Mouse (Mus musculus) adrenal gland, adult 8-10 months (tissue): Measurements from ENCODE around the gene Sv2b. TPM values are rescaled to one million over a fixed set of nuclear protein-coding genes. Genes with fewer than 3 reads are reported as not detected.
"Not testable (repeated sequence)": the region's sequence is repeated elsewhere in the genome, so short reads cannot be mapped to it uniquely, and the experiment has no call there.

Experiments used
- DNase-seq: peaks from one replicate; pipeline ENCODE4 v3.0.0; 2022
- total RNA-seq, 4 experiments: library from RNA; stranded (reverse); gene quantifications; 2 replicates each; pipeline ENCODE4 v1.2.4; 2022

The Sv2b gene
- total RNA-seq = under 1 TPM; 0.29 to 0.46 (median 0.40) TPM

DNA sequence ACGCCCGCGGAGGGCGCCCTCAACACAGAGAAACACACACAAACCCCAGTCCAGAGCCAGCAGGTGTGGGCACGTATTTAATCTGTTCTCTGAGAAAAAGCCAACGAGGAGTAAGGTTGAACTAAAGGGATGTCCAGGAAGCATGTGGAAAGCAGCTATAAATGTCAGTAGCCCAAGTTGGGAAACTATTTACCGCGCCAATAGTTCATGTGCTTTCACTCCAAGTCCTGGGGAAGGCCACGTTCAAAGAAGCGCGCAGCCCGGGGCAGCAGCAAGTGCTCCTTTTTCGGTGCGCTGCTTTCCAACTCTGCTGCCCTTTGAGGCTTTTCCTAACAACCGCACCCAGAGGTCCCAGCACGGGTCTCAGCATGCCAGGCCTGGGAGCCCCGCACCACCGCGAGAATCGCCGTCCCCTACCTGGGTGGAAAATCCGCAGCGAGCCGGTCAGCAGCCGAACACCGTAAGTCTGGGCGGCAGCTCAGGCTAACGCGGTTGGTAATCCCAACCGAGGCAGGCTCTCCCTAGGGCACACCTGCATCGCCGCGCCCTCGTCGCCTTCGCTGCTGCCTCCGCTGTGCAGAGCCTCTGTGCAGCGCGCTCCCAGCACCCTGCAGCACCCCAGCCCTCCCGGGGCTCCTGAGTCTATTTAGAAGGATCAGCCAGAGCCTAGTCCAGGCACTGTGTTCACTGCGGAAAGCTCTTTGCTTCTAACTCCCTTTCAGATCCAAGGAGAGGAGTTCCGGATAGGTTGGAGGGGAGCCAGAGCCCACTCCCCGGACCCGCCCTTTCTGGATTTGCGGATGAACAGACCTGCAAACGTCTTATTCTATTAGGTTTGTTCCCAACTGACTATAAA, at the start of gene Sv2b:
Gene Sv2b, minus strand, starts transcription at position 806 of the 856 bp plus-strand sequence.
- no peak for DNase-seq

GRCm38 (mm10) chr7:75358284-75358851, 49.3 kb upstream of the Sv2b start:
- DNase-seq = no peak

DNA sequence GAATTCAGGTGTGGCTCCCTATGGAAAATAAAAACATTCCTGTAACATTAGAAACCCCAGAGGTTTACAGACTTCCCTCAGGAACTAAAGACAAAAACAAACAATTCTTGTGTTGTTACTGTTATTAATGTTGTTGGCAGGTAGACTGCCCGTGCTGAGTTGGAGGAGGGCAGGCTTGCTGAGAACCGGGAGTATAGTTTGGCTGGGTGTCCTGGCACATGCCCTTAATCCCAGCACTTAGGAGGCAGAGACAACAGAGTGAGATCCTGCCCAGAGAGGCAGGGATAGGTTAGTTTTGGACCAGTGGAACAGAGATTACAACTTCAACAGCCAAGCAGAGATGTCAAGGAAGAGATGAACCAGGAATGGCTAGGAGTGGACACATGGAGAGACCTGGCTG, 46.5 kb upstream of the Sv2b start:
- no peak for DNase-seq

DNA sequence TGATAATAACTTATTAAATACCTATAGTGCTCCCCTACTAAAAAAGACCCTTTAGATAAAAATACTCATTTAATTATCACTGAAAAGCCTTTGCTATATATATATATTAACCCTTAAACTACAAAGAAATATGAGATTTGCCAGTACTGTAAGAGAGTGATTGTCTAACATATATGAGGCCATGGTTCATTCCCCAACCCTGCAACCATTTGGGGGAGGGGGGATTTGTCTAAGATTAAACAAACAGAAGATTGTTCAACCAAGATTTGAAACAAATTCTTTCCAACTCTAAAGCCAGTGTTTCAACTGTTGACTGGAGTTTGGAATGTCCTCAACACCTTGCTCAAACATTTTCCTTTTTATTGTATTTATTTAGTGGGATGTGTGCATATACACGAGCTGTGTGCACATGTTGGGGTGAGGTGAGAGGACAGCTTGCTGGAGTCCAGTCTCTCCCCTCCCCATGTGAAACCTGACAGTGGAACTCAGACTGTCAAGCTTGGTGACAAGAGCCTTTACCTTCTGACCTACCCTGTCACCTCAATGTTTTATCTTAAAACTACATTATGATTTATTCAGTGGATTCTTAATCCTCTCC, 43.8 kb upstream of the Sv2b start:
- no peak for DNase-seq

DNA sequence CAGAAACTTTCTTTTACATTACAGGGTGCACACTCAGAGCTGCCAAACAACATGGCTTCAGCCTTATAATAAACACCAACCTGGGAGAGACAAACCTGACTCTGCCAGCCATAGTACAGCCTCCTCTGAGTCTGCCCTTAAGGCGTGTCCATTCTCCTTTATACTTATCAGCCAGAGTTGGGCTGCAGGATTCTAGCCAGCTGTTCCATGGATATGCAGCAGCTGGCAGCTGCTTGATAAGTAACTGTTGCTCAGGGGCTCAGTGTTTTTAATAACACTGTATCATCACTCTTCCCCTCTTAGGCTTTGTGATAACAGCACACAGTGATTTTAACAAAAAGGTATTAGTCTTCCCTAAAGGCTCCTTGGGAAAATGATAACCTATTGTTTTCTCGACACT, 41.1 kb upstream of the Sv2b start:
- DNase-seq = no peak

- DNase-seq = no peak
Observed at GRCm38 (mm10) chr7:75332311-75332710, 23.2 kb upstream of the Sv2b start.

- DNase-seq = no peak
Observed at GRCm38 (mm10) chr7:75329740-75330142, 20.7 kb upstream of the Sv2b start.

DNA sequence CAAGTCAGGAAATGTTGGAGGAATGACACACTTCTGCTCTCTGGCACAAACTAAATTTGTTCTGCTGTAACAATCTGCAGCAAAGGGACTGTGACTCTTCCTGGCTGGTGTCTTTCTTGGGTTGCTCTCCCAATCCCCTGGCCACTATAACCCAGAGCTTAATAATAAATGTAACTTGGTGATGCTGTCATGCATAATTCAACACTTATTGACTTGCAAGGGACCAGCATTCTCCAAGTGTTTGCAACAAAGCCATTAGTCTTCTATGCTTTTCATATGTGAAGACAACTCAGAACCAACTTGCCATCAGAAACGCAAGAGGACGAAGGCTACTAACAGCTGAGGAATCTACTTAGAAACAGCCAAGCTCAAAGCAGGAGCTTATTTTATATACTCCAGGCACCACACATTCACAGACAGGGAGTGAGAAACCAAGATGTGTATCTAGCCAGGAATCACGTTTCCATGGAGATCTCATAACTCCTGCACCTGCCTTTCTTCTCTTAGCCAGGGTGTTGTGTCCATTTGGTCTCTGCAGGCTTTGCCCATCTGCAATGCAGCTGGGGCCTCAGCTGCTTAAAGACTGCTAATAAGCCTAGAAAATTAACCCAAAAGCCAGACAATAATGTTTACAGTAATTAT, 19.8 kb upstream of the Sv2b start:
- no peak for DNase-seq

- no peak for DNase-seq
Observed at GRCm38 (mm10) chr7:75325273-75325672, 16.2 kb upstream of the Sv2b start.

GRCm38 (mm10) chr7:75322742-75323141, 13.7 kb upstream of the Sv2b start:
- DNase-seq = not testable (repeated sequence)

- DNase-seq = no peak
Observed at GRCm38 (mm10) chr7:75320009-75320408, 10.9 kb upstream of the Sv2b start.

- no peak for DNase-seq
Observed at GRCm38 (mm10) chr7:75318320-75318719, 9.3 kb upstream of the Sv2b start.

DNA sequence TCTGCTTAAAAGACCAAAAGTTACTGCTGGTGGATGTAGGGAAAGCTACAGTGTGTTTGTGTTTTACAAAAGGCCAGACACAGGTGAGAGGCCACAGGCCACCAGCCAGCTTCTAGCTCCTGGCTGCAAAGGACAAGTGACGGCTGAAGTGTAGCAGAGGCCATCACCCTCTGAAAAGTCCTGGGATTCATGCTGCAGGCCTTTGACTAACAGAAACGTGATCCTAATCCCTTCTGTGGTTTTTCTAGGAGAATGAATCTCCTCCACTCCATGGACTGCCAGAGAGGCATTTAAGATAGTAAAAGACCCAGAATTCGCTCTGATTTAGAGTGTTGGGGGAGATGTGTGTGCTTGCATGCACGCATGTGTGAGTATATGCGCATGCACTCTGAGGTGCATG, 5.8 kb upstream of the Sv2b start:
- no peak for DNase-seq

- DNase-seq = no peak
Observed at GRCm38 (mm10) chr7:75309570-75309969, 508 bp upstream of the Sv2b start.

- no peak for DNase-seq
Observed at GRCm38 (mm10) chr7:75308140-75308456, 964 bp downstream of the Sv2b start.

DNA sequence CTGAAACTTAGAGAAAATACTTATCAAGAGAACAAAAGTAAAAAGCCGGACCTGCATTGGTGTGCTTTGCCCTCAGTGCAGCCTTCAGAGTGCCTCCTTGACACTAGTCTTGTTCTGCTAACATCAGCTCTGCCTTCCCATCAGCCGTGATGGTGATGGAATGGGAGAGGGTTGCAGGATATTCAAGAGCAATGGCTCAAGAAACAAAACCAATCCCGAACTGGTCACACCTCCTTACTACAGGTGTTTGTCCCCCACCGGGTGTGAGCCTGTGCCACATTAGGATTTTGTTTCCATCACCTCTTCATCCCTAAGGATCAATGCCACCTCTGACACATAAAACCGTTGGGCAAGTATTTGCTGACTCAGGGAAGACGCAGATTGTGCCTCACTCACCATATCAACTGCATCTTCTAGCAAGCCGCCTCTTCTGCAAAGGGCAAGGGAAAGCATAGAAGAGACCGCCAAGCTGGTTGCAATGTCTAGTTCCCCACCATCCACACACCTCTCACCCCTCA, 1.4 kb downstream of the Sv2b start:
- DNase-seq = no peak

DNA sequence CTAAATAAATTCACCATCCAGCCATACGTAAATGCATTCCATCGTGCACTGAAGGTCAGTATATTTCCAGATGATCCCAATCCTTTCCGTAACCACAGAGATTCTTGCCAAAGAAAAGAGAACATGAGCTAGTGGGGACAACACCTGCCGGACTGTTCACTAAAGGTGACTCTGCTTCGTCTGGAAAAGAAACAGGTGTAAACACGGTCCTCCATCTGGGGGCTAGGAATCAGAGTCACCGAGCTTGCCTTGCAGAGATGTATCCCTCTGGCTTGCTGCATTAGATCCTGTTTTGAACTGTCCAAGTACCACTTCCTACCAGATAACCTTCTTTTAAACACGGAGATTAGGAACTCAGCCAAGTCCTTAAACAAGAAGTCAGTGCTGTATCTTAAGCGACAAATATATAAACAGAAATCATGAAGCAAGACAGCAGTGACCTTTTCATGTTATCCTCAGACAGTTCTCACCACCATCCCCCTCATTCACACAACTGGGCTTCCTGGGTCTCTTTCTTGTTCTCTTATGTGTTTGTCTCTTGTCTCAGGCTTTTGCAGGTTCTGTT, 3.1 kb downstream of the Sv2b start:
- no peak for DNase-seq

DNA sequence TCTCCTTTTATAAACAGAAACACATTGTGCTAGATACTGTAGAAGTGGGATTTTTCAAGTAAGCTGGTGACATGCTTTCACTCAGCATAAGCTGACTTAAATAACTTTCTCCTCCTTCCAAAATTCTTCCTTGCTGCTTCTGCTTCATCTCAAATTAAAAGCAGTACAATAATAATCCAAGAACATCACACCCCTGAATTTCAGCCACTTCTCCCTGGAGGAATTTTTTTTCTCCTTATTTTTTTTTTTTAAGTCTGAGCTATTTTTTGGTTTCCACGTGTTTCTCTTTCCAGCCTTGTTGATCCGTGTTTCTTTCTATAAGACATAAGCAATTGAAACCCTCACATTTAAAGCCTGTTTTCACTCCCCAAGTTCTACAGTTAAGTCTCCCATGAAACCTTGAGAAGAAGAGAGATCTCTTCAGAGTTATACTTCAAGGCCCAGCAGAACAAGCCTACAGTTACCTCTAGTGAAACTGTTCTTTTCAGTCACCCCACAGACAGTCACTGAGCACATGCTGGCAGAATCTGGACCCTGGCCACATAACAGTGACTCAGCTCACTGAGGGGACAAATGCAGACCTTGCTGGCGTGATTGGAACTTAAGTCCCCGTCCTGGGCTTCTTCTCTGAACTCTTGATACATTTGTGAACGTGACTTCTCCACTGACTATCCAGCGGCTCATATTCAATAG, 6.4 kb downstream of the Sv2b start:
- DNase-seq = peak; percentile 19

DNA sequence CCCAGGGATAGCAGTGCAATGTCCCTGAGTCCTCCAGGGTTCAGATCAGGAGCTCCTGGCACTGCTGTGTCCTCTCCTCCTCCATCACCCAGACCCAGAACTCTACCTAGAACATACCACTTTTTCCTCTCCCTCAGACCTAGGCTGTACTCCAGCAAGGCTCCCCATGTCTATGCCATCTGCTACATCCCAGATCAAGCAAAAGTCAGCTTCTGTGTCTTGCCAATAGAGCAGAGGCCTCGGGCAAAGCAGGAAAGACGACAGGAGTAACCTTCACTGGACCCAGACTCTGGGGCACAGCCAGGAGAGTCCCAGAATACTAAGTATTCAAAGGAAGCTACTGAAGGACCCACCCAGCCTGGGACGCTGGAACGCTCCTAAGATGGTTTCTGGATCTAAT, 9.8 kb downstream of the Sv2b start:
- no peak for DNase-seq

GRCm38 (mm10) chr7:75296688-75297119, 12.4 kb downstream of the Sv2b start:
- DNase-seq = no peak

DNA sequence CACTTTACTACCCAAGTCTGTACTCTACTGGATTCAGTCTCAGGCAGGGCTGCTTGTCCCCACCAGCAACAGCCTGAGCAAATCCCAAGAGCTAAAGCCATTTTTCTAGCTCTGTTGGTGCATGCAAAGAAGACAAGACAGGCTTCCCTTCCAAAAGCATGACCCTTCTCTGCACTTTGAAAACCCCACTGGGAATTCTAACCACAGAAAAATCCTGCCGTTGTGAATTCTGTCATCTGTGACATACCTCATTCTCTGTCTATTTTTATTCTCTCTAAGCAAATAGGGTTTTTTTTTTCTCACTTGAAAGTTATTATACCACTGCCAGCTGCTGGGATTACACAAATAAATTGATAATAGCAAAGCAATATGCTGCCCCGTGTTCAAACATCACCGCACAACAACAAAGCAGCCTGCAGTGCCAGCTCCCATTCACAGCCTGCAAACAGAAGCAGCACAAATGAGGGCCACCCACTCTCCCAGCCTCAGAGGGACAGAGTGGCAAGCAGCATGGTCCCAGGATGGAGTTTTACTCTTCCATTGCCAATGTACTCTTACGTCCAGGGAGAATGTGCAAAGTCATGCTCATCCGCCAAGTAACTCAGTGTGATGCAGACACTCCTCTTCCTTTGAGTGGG, 13.7 kb downstream of the Sv2b start:
- DNase-seq = no peak

DNA sequence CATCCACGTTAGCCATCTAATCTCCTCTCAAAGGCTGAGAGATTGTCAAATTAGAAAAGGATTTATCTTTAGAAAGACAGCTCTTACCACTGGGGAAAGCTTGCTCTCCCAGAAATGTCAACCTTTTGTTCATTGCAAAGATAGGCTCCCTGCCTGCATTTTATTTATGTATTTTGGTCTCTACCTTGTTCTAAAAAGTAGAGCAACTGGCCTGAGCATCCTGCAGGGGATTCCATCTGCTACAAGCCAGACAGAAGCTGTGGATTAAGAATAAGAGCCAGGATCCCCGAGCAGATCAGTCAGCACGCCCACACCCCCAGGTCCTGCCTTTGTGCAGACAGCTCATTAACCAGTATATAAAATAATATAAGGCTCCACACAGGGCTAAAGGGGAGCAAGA, 16.8 kb downstream of the Sv2b start:
- no peak for DNase-seq
